Mouse (Mus musculus): ENCODE data around the gene Pkmyt1.

GRCm38 (mm10) chr17:23682530-23682929 lies 43.6 kb upstream of the Pkmyt1 start:
- TF ChIP-seq CTCF (IDR thresholded peaks at IDR 0.05; ENCODE audit: low read depth) (no peak), EP300 (IDR thresholded peaks at IDR 0.05; ENCODE audit: low read depth) (no peak)

Data from heart, postnatal 0 days (tissue).